10 mouse cellular contexts compared by ENCODE assay signal in the genomic region with DNA sequence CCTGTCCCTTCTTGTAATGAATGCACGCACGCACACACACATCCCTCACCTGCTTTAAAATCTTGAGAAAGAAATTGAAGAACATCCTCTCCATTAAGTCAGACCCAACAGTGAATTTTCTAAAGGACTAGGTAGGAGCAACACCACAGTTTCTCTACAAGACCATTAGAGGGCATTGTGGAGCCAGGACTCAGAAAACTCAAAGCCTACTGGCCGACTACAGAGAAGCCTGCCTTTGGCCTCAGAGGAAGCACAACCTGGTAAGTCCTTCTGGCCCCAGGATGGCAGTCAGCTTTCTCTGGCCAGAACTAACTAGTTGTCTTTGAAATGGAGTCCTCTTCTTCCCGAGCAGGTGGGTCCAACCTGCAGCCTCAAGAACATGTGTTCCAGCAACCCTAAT. TPM values are rescaled to one million over a fixed set of nuclear protein-coding genes. Genes with fewer than 3 reads are reported as not detected.
DNase-seq lines count a peak whose midpoint lies in the region; ATAC-seq and TF ChIP-seq lines count a peak whose summit lies in the region.
"Had no signal": no experiment of that assay in that cellular context is flagged by ENCODE, and none has a peak within 500 bp of the region (broad histone marks: within the 10 kb centered on the region; RNA-seq: fewer than 3 reads in every experiment).

No protein-coding gene starts in this region.

- peak; percentile 60 for TF ChIP-seq CTCF in kidney, postnatal 0 days (IDR thresholded peaks at IDR 0.05; ENCODE audit: low read depth)

- peaks cover 7% of the 10 kb centered on the region; the same call in 1 of the 2 replicates for H3K9me3 ChIP-seq in kidney, postnatal 0 days (replicated peaks; ENCODE audit: low read length)
- 0 out of 2 replicates have a peak, but pooled peaks cover 6% of the 10 kb centered on the region for H3K9me3 ChIP-seq in hindbrain, embryonic 12.5 days (replicated peaks)

- H3K9ac ChIP-seq in kidney, postnatal 0 days (ENCODE audit: low read depth, low read length) = no peak overlapping the region
- no peak overlapping the region for H3K9ac ChIP-seq in hindbrain, embryonic 12.5 days

- no peak for ATAC-seq in kidney, postnatal 0 days (replicated peaks; ENCODE audit: low FRiP score, low read depth)
- ATAC-seq in monocyte, adult 5-6 weeks (replicated peaks; ENCODE audit: insufficient number of reproducible peaks, low FRiP score, low TSS enrichment, poor library complexity, severe bottlenecking) = no peak
- ATAC-seq in hindbrain, embryonic 12.5 days (ENCODE audit: low FRiP score) = no peak

- no peak overlapping the region for H3K27ac ChIP-seq in kidney, postnatal 0 days
- H3K27ac ChIP-seq in hindbrain, embryonic 12.5 days = no peak overlapping the region

- no peaks in the 10 kb centered on the region for H3K4me1 ChIP-seq in kidney, postnatal 0 days (replicated peaks; ENCODE audit: insufficient read depth, low read length)
- no peaks in the 10 kb centered on the region for H3K4me1 ChIP-seq in hindbrain, embryonic 12.5 days

- peak; percentile 15 to 17 for DNase-seq in heart, postnatal 10 days
- DNase-seq in heart, adult 8-10 months (ENCODE audit: low spot score) = no peak
- DNase-seq in urinary bladder, postnatal 14 days (ENCODE audit: low spot score) = peak; percentile 11
- DNase-seq in urinary bladder, postnatal 25 days (ENCODE audit: low spot score) = no peak
- DNase-seq in kidney, postnatal 0 days (ENCODE audit: low spot score) = peak; percentile 56
- no peak for DNase-seq in left cerebral cortex, postnatal 25 days (ENCODE audit: low spot score in 2 of 2)

- no peaks in the 10 kb centered on the region for H3K27me3 ChIP-seq in kidney, postnatal 0 days (ENCODE audit: insufficient read depth, low read length)
- no peaks in the 10 kb centered on the region for H3K27me3 ChIP-seq in hindbrain, embryonic 12.5 days

- H3K36me3 ChIP-seq in kidney, postnatal 0 days (ENCODE audit: insufficient read depth, low read length) = no peaks in the 10 kb centered on the region
- H3K36me3 ChIP-seq in hindbrain, embryonic 12.5 days = no peaks in the 10 kb centered on the region

- intact Hi-C loops in heart, postnatal 10 days (cut with DNase I) = loop anchor here (2.0 kb wide), 1 partner anchor 42 kb away; no protein-coding TSS in a partner anchor
- intact Hi-C loops in left cerebral cortex, postnatal 25 days (cut with DNase I) = loop anchor here (5.0 kb wide), 1 partner anchor 41 kb away; no protein-coding TSS in a partner anchor

- no peak overlapping the region for H3K4me3 ChIP-seq in kidney, postnatal 0 days (replicated peaks; ENCODE audit: low read depth, low read length)
- H3K4me3 ChIP-seq in hindbrain, embryonic 12.5 days = no peak overlapping the region

- WGBS in kidney, postnatal 0 days = 71% methylated on average over 4 of the region's 4 CpGs
- 72% methylated on average over 4 of the region's 4 CpGs for WGBS in hindbrain, embryonic 12.5 days

- no peak overlapping the region for H3K4me2 ChIP-seq in kidney, postnatal 0 days (ENCODE audit: low read length)
- H3K4me2 ChIP-seq in hindbrain, embryonic 12.5 days (replicated peaks) = no peak overlapping the region

RNA-seq across cellular contexts. Expression of gene Hsd17b3, which starts 38.1 kb away (rescaled TPM):
- total RNA-seq in heart, postnatal 10 days (2021) = not detected
- not detected for total RNA-seq in heart, adult 8-10 months (2022)
- polyA plus RNA-seq in kidney, postnatal 0 days (2015; fragmentation: Nextera tagmentation; extraction: Ambion mirVana) = not detected in 2 replicates
- not detected in 3 replicates for total RNA-seq in monocyte, adult 5-6 weeks (2017)
- total RNA-seq in left cerebral cortex, postnatal 25 days (2021) = not detected
- not detected in 2 replicates for polyA plus RNA-seq in hindbrain, embryonic 12.5 days (2016; fragmentation: Nextera tagmentation; extraction: Ambion mirVana)
- total RNA-seq: hematopoietic stem cell, adult 5-6 weeks had no signal
- polyA plus RNA-seq: limb, embryonic 11.5 days had no signal

Comparison
In these comparisons a context has a peak if more than half of its experiments do, and no peak if none do; other contexts are left out.
1. DNase-seq: peak in heart, postnatal 10 days (2 of 2), urinary bladder, postnatal 14 days (single experiment) and kidney, postnatal 0 days (single experiment); none in heart, adult 8-10 months (single experiment), urinary bladder, postnatal 25 days (single experiment) and left cerebral cortex, postnatal 25 days (0 of 2).